Mouse (Mus musculus): ENCODE results near the gene Scnn1b. TPM values are rescaled to one million over a fixed set of nuclear protein-coding genes. Genes with fewer than 3 reads are reported as not detected.

The Scnn1b gene
- total RNA-seq (2021), result under 1 TPM; 0.57 to 0.64 TPM
- long read RNA-seq, experiment 1, partial matches to known transcripts, result 1 of 1 reads
- long read RNA-seq, experiment 1, other reads (novel, unspliced or antisense), result 0 of 1 reads
- long read RNA-seq, experiment 2, transcript Scnn1b-201 (13 exons, 2,478 nt), result major isoform, 6 of 9 reads
- long read RNA-seq, experiment 2, partial matches to known transcripts, result 1 of 9 reads
- long read RNA-seq, experiment 2, other reads (novel, unspliced or antisense), result 2 of 9 reads

DNA sequence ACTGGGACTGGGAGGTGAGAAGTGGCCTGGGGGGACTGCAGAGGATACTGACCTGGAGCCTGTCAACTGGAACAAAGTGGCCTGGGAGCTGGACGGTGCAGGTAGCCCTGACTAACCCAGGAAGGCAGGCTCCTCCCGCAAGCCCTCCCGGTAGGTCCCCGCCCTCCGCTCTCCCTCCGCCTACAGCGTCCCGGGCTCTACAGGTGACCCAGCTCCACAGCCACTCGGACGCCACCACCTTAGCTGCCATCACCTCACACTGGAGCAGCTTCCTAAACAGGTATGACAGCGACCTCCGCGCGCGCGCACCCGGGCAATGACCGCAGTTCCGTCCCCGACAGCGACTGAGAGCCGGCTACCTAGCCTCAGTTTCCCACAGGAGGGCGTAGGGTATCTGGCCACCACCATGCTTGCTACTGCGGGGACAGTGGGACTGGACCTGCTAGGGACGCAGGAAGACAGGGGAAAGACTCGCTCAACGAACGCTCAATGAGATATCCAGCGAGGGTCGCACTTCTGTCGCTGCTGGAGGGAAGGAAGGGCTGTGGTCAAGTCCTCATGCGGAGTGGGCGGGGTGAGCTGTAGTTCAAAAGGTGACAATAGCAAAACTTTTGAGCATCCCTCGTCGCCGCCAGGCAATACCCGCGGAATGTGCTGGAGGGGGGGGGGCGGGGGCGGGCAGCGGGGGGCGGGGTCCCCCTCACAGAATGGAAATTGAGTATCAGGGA, at the start of gene Scnn1b:
Gene Scnn1b, plus strand, starts transcription at position 181 of the 728 bp plus-strand sequence.
- DNase-seq, result no peak

DNA sequence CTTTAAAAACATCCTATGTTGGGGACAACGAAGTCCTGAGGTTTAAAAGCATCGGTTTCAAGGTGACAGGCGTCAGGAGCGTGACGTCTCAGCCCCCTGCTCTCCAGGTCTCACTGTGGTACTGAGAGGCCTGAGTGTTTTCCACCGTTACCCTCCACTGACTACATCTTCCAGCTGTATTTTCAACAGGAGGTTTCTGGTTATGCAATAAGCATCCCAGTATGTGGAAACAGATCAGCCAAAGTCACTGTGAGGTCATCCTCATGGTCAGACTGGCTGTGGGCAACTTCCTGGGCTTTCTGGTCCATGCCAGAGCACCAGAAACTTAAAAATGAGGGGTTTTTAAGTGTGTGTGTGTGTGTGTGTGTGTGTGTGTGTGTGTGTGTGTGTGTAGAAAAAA, 43.2 kb upstream of the Scnn1b start:
- no peak for DNase-seq

DNA sequence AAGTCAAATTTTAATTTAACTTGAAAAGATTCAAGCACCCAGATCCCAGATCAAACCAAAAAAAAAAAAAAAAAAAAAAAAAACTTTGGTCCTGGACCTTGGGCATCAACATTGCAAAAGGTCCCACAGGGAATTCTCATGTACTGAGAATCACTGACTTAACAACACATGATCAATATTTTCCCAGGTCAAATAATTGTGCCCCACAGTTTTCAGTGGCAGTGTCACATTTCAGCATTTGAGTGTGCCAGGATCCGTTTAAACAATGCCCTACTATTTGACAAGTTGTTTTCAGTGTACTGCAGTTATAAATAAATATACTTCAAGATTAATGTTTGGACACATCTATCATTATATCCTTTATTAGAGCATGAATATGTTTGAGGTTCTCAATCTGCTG, 36.4 kb upstream of the Scnn1b start:
- DNase-seq, result no peak

DNA sequence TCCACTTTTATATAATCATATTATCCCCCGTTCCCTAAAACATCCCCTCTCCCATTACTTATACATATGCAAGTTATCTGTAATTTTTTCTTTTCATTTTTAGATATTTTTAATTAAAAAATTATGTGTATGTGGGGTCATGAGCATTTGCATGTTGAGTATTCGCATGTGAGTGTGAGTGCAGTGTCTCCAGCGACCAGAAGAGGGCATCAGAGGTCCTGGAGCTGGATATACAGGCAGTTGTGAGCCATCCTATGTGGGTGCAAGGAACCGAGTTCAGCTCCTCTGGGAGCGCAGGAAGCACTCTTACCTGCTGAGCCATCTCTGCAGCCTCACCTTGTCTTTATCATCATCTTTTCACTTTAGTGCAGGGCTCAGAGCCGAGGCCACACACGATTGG, 29.4 kb upstream of the Scnn1b start:
- DNase-seq, result no peak

GRCm38 (mm10) chr7:121836827-121837226, 28.0 kb upstream of the Scnn1b start:
- DNase-seq, result no peak

DNA sequence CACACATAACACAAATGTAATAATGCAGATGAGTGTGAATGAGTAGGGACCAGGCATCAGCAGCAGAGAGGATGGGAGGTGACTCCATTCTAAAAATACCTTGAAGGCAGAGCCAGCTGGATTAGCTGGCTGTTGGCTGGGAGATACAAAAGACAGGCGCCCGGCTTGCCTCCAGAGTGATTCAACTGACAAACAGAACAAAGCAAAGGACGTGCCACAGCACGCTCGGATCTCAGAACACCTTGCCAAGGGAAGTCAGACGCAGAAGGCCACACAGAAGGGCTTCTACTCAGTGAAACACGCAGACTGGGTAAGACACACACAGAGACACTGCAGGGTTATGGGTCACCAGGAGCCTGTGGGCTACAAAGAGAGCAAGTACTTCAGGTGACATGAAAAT, 24.0 kb upstream of the Scnn1b start:
- DNase-seq, result no peak

- DNase-seq, result no peak
Observed at GRCm38 (mm10) chr7:121842234-121842633, 22.6 kb upstream of the Scnn1b start.

DNA sequence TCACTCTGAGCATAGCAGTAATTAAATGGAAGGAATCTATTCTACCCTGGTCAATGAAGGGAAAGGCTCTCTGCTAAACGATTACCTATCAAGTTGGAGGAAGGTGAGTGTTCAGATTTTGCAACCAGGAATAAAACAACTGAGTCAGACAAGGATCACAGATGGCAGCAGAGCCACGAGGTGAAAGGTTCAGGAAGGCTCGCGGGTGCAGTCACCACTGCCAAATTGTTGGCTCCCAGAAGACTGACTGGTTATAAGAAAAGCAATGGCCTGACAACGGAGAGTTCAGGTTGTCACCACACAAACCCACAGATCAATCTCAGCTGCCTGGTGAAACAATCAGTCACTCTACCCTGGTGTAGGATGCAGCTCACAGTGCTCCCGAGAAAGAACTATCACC, 18.9 kb upstream of the Scnn1b start:
- DNase-seq, result no peak

- no peak for DNase-seq
Observed at GRCm38 (mm10) chr7:121848537-121849168, 16.2 kb upstream of the Scnn1b start.

GRCm38 (mm10) chr7:121857177-121857884, 7.5 kb upstream of the Scnn1b start:
- no peak for DNase-seq

DNA sequence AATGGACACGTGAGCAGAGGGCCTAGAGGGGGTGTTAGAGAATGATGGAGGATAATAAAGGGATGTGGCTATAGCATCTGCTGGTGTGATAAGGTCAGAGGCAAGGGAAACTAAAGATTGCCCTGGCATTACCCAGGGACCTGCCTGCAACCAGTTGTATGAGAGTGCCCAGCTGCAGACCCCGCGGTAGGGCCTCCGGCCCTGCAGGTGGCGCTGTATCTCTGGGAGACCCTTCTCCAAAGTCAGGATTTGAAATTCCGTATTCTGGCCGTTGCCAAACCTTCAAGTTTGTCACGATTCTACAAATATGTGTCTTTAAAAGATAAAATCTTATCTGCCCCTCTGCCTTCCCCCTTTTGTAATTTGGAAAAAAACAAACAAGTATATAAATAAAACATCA, 5.9 kb upstream of the Scnn1b start:
- peak; percentile 21 for DNase-seq

DNA sequence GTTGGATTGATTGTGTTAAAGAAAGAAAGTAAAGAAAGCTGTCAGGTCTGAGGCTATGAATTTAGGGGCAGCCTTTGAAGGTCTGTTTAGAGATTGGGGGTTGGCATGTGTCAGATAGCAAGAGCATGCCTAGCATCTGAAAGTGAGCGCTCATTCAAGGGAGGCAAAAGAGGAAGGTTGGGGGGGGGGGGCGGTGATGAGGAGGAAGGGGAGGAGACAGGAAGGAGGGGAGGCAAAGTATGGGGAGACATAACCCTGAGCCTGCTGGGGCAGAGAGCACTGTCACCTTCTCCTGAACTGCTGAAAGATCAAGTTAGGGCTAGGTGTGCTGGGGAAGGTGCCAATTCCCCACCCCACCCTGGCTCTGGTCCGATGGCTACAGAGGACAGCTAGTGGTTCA, 6.8 kb downstream of the Scnn1b start:
- no peak for DNase-seq

- DNase-seq, result no peak
Observed at GRCm38 (mm10) chr7:121873998-121874397, 9.2 kb downstream of the Scnn1b start.

DNA sequence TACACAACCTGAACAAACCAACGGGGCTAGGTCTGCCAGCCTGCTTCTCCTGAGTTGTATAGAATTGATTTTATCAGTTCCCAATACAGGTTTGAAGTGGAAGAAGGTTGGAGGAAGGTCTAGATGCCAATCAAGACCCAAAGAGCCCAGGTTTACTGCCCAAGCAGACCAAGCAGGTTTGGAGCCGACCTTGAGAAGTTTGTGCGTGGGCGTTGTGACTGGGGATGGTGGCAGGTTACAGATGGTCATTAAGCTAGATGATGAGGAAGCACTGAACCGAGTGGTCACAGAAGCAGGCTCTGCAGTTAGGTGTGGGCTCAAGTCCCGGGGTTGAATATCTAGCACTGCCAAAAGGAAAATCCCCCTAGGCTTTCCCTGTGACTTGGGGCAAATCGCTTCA, 9.9 kb downstream of the Scnn1b start:
- no peak for DNase-seq

DNA sequence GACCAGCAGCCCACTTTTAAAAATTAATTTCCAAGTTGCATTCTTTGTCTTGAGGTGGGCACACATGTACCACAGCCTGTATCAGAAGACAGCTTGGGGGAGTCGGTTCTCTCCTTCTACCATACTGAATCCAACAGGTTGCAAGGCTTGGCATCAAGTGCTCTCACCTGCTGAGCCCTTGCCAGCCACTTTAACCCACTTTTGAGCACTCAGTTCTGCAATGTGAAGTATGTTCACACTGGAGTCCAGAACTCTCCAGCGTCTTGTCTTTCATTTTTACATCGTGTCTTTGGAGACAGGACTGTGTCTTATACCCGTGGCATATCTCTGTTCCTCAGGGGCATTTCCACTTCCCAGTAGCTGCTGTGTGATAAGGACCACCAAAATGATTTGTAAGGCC, 15.4 kb downstream of the Scnn1b start:
- no peak for DNase-seq

DNA sequence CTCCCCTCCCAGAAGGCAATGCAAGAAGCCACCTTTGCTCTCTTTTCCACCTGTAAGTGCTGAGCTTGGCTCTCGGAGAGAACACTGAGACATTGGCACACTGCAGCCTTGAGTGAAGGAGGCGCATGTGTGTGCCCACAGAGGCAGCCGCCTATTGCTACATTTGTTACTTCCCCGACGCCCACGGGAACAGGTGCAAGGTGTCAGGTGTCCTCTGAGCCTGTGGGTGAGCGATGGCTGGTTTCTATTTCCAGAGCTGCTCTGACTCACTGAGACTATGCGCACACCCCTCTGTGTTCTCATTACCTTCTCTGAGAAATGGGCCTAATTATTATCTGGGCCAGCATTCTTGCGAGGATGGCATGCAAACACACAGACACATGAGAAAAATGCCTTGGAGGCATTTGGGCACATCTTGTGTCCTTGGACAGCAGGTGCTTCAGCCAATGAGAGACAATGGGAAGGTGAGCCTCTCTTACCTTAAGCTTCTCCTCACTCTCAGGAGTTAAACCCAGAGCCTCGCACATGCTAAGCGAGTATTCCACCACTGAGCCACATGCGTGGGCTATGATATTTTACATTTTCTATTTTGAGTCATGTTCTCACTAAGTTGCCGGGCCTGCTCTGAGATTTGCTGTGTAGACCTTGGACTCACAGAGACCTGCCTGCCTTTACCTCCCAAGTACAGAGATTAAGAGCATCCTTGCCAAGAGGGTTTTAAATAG, 26.0 kb downstream of the Scnn1b start:
- no peak for DNase-seq

GRCm38 (mm10) chr7:121896689-121897088, 31.9 kb downstream of the Scnn1b start:
- no peak for DNase-seq

DNA sequence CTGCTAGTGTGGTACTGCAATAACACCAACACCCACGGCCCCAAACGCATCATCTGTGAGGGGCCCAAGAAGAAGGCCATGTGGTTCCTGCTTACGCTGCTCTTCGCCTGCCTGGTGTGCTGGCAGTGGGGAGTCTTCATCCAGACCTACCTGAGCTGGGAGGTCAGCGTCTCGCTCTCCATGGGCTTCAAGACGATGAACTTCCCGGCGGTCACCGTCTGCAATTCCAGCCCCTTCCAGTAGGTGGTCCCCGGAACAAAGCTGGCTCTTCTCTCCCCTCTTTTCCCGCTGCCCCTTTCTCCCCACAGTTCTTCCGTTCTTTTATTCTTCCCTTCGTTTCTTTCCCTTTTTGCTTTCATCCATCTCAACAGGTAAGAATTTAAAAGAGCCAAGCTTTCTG, 34.5 kb downstream of the Scnn1b start:
- peak; percentile 49 for DNase-seq

DNA sequence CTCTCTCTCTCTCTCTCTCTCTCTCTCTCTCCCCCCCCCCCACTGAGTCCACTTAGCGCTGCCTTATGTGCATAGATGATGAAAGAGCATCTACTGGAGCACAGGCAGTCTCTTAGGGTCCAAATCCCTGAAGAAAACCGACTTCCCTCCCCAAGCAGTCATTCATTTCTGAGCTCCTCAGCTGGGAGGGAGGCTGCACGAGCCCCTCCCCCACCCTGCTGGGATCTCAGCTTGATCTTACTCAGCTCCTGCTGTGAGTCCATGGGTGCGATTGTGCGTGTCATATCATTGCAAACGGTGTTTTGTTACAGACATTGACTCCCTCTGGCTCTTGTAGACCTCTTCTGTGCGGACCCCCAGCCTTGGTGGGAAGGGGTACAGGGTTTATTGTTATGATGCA, 35.1 kb downstream of the Scnn1b start:
- DNase-seq, result peak; percentile 18

- peak; percentile 19 for DNase-seq
Observed at GRCm38 (mm10) chr7:121902757-121903411, 38.0 kb downstream of the Scnn1b start.

DNA sequence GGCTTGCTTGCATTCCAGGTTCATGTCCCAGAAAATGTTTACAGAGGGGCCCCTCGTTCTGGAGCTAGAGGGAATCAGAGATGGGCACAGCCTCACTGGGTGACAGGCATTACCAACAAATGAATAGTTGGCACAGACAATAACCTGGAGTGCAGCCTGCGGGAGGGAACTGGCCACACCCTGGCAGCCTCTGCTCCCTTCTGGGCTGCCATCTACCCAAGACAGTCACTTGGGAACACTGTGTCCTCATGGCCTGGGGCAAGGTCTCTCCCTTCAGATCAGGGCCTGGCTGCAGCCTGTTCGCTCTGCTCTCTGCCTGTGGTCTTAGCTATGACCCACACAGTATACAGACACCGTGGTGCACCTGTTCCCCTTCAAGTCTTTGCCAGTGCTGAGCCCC, 42.0 kb downstream of the Scnn1b start:
- peak; percentile 58 for DNase-seq

DNA sequence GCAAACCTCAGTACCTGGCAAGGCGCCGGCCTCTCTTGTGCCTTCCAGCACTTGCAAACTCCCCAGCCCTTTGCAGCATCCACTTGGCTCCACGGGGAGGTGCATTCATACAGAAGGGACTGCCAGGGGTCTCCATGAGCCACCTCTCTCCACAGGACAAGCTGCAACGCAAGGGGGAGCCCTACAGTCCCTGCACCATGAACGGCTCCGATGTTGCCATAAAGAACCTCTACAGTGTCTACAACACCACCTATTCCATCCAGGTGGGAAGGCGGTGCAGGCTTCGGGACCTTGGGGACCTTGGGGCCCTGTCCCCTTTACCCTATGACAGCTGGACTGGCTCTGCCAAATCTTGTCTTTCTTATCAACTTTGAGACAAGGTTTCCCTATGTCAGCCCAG, 47.4 kb downstream of the Scnn1b start:
- DNase-seq, result no peak

Measured in adrenal gland, postnatal 10 days (tissue).